Mouse (Mus musculus): ENCODE measurements around the gene Krt81.

Krt81 gene

DNA sequence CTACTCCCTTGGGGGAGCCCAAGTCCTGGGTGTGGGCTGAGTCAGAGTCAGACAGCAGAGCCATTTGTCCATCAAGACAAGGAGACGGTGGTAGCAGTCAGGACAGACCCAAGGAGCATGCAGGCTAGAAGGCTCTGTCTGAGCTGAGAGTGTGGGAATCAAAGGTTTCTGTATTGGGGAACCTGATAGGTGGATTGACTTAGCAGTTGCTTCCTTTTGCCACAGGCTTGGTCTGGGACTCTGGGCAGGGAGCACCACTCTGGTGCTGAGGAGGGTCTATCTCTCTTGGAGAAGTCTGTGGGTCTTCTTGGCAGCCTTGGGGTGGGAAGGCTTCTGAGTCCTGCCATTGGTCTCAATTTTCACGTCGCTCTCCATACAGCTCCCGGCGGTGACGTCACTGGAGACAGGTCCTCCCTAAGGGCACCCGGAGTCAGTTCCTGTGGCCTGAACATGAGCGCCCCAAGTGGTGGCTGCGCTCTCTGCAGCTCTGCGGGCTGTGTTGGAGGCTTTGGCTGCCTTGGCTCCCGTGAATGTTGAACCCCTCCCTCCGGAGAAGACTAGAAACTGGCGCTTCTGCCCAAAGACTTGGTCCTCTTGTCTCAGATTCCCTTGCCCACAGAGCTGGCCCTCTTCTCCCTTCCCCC lies 10.3 kb downstream of the Krt81 start:
- DNase-seq (ENCODE audit: low spot score in 2 of 2) = peak; percentile 20 to 70

DNA sequence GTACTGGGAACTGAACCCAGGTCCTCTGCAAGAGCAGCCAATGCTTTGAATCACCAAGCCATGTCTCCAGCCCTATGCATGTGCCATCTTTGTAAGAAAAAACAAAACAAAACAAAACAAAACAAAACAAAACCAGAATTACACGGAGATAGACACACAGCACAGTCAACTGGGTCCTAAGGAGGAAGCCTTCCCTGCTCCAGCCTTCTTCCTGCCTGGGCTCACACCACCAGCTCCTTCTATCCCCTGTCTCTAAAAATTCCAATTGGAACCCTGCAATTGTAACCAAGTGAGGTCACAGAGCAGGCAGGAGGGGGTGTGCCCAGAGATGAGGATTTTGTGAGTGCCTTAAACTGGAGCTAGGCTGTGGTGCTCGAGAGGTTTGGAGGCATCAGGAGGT lies 16.1 kb downstream of the Krt81 start, which contains the start of gene Krt88:
Krt88 (plus strand) TSS at position 301 of the 400 bp plus-strand sequence.
- no peak for DNase-seq (ENCODE audit: low spot score in 2 of 2)

DNA sequence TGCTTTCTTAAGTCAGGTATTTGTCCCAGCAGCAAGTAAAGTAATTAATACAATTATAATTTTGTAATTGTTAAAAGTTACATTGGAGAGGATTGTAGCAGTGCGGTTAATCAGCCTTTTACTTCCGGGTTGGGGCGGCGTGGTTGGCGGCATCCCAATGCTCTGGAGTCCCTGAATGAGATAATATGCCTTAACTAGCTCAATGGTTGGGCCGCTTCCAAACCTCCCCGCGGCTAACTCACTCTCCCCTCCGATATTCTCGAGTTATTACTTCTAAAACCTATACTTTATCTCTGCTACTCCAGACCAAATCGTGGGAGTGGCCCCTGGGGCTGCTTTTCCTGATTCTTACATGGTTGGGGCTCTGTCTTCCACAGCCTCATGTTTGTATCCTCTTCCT lies 17.0 kb downstream of the Krt81 start:
- no peak for DNase-seq (ENCODE audit: low spot score in 2 of 2)

DNA sequence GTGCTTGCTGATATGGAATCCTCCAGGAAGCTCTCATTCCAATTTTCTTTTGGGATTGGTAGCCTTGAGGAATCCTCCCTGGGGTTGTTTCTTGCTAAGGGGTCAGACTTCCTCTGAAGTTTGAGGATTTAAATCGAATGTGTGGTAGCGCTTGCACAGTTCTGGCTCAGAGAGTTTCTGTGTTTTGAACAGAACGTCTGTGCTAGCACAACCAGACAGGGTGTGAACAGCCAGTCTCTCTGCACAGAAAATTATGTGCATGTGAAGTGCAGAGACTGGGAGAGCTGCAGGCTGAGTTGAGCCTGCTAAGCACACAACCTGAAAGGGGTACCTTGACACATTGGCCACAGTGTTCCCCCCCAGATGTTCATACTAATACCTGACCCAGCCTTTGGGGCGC lies 22.7 kb downstream of the Krt81 start:
- DNase-seq (ENCODE audit: low spot score in 2 of 2) = no peak

DNA sequence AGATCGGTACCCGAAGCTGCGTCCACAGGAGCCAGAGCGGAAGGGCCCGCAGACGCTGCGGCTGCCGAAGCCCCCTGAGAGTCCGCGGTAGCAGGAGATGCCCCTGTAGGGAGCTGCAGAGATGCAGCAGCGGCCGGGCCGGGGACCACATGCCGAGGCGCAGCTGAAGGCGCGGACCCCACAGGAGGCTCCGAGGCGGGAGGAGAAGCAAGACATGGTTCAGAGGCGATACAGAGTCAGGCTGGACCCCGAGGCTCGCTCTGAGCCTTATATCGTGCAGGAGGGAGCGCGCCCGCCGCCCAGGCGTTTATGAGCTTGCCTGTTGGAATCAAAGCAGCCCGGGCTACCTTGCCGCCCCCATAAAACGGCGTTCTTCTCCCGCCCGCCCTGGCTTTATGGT lies 25.0 kb downstream of the Krt81 start, which contains the start of gene Krt87:
Krt87 (minus strand) TSS at position 250 of the 400 bp plus-strand sequence.
- DNase-seq (ENCODE audit: low spot score in 2 of 2) = no peak

DNA sequence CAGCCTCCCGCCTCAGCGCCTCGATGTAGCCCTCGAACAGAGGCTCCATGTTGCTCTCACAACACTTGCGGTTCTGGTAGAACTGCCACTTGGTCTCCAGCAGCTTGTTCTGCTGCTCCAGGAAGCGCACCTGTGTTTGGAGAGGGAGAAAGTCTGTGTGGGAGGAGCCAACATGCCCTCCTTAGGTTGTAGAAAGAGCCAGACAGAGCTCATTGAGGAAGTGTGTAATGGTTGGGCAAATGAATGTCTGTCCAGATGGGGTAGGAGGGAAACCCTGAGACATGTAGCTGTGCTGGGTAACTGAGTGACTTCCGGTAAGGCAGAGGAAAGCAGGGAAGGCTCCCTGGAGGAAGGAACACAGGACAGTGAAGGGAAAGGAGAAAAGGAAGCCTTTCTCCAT lies 26.9 kb downstream of the Krt81 start:
- DNase-seq (ENCODE audit: low spot score in 2 of 2) = no peak

DNA sequence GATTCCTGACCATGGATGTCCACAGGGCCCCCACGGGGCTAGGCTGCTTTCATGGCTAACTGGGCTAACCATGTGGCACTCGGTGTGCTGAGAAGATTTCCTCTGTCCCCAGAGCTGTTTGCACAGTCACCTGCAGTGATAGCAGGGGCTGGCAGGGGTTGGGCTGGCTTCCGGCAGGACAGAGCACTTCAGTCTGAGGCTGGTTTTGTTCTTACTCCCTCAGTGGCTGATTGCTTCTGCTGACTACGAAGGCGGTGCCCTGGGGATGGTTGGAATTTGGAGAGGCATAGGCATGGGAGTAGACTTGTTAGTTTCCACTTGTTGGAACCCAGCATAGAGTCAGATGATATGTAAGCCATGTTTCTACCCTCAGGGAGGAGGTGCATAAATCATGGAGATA lies 38.6 kb downstream of the Krt81 start:
- DNase-seq (ENCODE audit: low spot score in 2 of 2) = no peak

DNA sequence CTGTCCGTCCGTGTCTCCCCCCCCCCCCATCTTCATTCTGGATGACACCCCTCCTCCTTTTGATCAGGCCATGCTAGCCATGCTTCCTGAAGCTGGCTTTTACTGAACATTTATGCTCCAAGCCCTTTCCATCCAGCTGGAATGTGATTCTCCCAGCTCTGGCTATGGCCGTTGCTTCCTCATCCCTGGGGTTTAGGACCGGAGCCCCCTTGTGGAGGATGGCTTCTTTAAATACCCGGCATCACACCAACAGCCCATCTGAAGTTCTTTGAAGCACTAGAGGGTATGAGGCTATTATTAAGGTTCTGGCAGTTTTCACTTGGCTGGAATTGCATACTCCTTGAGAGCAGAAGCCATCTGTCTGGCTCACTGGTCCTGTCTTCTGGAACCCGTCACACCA lies 42.6 kb downstream of the Krt81 start:
- no peak for DNase-seq (ENCODE audit: low spot score in 2 of 2)

DNA sequence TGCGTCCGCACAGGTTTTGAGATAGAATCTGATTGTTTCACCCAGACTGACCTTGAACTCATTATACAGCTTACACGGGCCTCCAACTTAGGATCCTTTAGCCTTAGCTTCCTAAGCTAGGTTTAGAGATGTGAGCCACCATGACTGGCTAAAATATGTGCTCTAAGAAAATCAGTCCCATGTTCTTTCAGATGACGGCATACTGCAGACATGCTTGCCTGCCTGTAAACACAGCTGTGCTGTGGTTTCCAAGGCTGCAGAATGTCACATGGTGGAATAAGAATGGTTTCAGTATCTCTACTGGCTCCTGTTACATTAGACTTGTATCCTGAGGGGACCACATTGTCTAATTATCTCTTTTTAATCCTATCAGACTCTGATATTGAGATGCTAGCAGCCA lies 44.6 kb downstream of the Krt81 start:
- DNase-seq (ENCODE audit: low spot score in 2 of 2) = no peak

DNA sequence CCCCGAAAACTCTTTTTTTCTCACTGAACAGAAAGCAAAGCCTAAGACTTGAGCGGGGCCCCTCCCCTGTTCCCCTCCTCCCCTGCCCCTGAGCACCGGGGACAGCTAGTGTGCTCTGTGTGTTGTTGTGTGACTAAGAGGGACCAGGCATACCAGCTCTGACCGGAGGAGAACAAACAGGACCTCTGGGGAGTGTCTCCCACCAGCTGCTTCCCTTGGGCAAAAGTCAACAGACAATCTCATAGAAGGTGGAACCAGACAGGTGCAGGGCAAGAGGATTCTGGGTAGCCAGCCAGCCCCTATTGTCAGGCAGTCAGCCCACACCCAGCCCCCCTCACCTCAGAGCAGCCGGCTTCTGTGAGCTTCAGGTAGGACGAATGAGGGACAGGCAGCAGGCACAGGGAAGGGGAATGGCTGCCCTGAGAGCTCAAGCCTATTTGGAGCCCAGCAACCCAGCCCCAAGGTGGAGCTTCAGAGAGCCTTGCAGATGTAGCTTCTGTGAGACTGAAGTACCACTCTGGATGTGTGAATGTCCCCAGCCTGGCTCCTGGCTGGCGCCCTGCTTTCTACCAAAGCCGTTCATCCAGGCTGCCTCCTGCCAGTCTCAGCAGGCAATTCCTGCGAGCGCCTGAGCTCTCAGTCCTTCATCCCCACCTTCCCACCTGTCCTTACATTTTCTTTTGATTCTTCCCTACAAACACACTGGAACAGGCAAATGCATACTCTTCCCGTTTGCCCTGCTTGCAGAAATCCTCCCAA lies 48.6 kb downstream of the Krt81 start:
- no peak for DNase-seq (ENCODE audit: low spot score in 2 of 2)

DNA sequence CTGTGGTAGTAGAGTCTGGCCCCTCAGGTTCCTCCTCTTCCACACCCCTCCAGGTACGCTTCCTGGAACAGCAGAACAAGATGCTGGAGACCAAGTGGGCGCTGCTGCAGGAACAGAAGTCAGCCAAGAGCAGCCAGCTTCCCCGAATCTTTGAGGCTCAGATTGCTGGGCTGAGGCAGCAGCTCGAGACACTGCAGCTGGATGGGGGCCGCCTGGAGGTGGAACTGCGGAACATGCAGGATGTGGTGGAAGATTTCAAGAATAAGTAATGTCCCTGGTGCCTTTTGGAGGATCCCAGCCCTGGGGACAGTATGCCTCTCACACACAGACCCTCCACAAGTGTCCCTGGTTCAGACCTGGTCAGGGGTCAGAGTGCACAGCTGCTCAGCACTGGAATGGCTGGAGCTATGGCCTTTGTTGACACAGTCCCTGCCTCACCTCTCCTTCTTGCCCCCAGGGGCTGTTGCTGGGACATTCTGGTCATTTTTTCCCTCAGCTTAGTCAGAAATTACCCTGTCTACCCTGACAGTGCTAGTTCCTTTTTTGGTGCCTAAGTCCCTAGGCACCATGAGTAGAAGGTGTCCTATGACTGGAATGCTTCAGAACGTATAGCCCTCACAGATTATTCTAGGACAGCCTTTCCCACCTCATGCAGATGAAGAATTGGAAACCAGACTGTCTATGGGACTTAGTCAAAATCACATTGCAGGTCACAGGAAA lies 49.5 kb downstream of the Krt81 start:
- no peak for DNase-seq (ENCODE audit: low spot score in 2 of 2)

DNA sequence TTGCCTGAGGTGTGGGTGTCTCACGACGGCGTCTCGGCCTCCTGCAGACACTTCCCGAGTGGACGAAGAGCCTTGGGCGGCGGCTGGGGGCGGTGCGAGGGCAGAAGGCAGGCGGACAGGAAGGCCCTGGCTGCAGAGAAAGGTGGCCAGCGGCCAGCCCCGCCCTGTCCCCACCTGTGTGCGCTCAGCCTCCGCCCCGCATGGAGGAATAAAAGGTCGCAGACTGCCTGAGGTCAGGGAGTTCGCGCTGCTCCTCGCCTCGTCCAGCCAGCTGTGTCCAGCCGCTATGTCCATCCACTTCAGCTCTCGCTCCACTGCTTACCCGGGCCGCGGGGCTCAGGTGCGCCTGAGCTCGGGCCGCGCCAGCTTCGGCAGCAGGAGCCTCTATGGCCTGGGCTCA lies 51.4 kb downstream of the Krt81 start:
- DNase-seq (ENCODE audit: low spot score in 2 of 2) = no peak

DNA sequence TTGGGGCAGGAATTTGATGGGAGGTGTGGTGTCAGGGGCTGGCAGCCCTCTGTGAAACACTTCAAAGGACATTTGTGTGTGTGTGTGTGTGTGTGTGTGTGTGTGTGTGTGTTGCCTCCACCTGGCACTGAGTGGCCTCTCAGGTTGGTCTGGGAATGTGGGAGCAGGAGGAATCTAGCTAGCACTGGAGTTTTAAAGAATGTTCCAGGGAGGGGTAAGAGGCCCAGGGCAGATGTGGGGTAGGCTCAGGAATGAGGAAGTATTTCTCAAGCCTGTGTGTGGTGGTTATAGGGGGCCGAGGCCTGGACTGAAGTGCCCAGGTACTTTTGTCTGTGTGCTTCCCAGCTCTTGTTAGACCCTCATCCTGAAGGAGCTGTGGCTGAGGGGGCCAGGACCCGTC lies 52.8 kb downstream of the Krt81 start, which contains the start of gene Krt7:
Krt7 (plus strand) TSS at position 269 of the 400 bp plus-strand sequence.
- DNase-seq (ENCODE audit: low spot score in 2 of 2) = no peak

Measured in spleen, postnatal 10 days (tissue).